Mouse (Mus musculus) forelimb bud, embryonic 11.5 days (tissue): ENCODE results near the gene Fgl2.
A peak's percentile ranks its signal among the peaks of the same experiment; 100 is the strongest.

Experiments used
- DNase-seq: peaks from one replicate; pipeline ENCODE4 v3.0.0-alpha.2; 2012; ENCODE audit warnings: low read depth, low spot score

Fgl2 gene

DNA sequence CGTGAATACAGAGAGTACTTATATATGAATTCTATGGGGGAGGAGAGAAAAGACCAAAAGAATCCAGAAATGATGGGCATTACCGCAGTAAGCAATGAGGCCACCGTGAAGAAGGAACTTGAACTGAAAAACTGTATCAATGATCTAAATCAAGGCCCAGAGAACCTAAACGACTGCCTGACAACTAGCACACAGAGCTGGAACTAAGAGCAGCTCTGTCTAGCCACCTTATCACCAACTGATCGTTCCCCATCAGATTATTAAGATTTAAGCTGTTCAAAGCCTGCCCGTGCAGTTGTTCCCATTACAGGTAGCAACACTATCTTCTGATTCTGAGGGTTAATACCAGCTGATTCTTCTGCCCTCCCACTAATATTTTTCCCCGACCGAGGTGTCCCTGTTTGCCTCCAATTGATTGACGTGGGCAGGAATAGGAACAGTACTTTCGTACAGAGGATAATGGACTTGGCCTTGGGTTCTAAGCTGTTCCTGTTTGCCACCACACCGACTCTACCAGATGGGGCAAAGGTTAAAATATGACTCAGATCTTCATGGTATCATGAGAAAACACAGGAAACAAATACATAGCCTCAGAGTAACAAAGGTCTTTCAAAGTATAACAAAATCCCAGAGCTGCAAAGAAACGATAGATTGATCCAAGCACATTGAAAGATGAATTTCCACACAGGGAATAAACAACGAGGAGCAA lies 12.0 kb downstream of the Fgl2 start:
- no peak for DNase-seq

- no peak for DNase-seq
These were observed 12.5 kb downstream of the Fgl2 start for GRCm38 (mm10) chr5:21384976-21385375.

DNA sequence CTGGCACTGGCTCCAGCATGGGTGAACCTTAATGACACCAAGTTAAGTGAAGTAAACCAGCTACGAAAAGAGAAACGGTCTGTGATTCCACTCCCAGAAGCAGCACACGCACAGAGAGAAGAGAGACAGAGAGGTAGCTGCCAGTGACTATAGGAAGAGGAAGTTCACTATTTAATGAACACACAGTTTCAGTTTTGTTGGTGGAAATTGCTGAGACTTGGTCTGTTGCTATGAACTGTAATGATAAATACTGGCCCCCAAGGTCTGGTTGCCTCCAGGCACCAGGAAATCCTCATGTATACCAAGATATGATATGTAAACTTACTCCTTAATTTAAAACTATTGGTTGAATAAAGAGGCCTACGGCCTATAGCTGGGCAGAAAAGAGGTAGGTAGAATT lies 14.0 kb downstream of the Fgl2 start:
- DNase-seq, result no peak

GRCm38 (mm10) chr5:21387340-21387739 lies 14.9 kb downstream of the Fgl2 start:
- DNase-seq, result no peak

DNA sequence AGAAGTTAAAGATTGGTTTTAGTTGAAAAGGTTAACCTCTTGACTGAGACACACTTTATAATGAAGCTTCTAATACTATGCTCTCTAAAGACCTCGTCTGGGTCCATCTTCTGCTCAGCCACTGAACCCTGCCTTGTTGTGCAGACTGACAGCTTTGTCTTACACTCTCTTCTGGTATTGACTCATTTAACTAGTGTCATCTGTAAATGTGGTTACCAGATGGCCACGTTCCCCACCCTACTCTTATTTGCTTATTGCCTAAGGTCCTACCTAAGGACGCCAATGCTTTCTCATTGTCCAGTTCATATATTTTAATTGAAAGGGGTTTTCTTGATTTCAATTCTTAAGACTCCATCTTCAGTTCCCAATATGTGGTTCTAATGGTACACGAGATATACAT lies 16.4 kb downstream of the Fgl2 start:
- no peak for DNase-seq

DNA sequence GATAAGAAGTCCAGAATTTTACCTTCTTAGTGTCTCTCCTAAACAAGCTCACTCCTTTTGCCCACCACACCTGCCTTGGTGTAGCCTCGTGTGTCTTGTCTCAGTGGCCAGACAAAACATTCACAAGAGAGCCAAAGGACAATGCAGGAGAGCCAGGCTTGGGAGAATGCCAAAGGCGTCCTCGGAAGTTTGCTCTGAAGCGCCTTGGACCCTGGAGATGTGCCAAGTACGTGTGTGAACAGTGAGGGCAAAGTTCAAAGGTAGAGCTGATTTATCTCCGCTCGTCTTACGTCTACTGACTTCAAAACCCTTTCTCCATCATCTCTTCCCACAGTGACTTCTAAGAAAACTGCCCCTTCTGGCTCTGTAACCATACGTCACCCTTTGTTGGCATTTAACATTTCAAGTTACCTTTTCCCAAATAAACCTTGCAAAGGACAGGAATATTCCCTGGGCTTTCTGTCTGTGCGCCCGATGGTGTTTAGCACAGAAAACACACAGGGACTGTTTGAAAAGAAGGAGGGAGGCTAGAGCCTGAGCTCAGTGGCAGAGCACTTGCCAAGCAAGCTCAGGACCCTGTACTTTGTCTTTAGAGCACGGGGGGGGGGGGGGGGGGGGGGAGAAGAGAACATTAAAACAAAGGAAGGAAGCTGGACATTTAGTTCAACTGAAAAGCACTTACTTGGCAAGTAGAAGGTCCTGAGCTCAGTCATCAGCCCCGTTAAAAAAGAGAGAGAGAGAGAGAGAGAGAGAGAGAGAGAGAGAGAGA lies 19.4 kb downstream of the Fgl2 start:
- no peak for DNase-seq

- no peak for DNase-seq
These were observed 22.1 kb downstream of the Fgl2 start for GRCm38 (mm10) chr5:21394562-21394961.

DNA sequence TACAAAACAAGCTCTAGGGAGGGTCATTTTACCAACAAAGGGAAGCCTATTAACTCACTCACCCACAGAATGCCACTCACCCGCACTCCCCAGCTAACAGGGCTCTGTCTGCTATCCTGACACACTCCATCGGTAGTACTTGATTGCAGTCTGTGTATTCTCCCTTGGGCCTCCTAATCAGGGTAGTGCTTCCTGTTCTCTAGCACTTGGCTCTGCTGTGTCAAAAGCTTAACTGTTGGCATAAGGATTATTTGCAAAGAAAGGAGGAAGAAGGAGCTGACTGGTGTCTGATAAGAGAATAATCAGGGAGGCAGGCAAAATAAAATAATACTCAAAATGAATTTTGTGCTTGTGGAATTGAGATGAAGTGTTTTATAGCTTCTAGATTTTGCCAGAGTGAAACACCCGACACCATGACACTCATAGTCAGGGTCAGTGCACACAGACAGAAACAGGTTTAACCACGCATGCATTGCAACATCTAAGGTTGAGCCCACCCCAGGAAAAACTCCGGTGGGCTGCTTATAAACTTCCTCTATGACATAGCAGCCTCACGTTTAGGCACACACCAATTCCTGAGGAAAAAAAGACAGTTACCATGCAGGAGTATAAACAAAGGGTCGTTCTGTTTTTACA lies 22.9 kb downstream of the Fgl2 start:
- no peak for DNase-seq

- DNase-seq, result no peak
These were observed 38.8 kb downstream of the Fgl2 start for GRCm38 (mm10) chr5:21411261-21411666.

- no peak for DNase-seq
These were observed 39.6 kb downstream of the Fgl2 start for GRCm38 (mm10) chr5:21412056-21412455.

GRCm38 (mm10) chr5:21413322-21413721 lies 40.9 kb downstream of the Fgl2 start:
- DNase-seq, result no peak

- no peak for DNase-seq
These were observed 41.8 kb downstream of the Fgl2 start for GRCm38 (mm10) chr5:21414116-21414820.

GRCm38 (mm10) chr5:21418613-21419012 lies 46.2 kb downstream of the Fgl2 start:
- no peak for DNase-seq

- DNase-seq, result no peak
These were observed 48.2 kb downstream of the Fgl2 start for GRCm38 (mm10) chr5:21420609-21421008.

- DNase-seq, result peak; percentile 98
These were observed 52.5 kb downstream of the Fgl2 start, which contains the start of the genes Ccdc146 and Fam185a for GRCm38 (mm10) chr5:21424614-21425602. Gene Ccdc146 (minus strand): TSS chr5:21424677. Gene Fam185a (plus strand): TSS chr5:21424958.

DNA sequence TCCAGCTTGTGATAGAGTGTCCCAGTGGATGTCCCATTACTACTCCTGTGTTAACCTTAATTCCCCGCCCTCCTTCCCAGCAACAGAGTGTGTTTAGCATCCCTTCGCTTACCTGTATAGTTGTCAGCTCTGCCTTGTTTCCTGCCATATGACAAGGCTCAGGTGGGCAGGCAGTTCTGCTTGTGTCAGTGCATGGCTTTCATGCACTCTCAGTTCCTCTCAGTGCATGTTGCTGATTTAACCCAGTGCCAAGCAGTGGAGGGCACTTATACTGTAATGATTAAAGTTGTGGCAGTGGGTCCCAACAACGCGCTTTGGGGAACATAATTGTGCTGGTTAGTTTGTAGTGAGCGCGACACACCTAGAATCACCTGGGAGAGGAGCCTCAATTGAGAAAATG lies 54.2 kb downstream of the Fgl2 start:
- no peak for DNase-seq
